Mouse (Mus musculus): ENCODE results near the gene Nhp2.

- TF ChIP-seq CTCF (IDR thresholded peaks at IDR 0.05; ENCODE audit: extremely low read depth, insufficient read depth, insufficient read length, insufficient replicate concordance) (no peak), POLR2A (IDR thresholded peaks at IDR 0.05; ENCODE audit: low read depth, low read length) (no peak)
Observed at GRCm38 (mm10) chr11:51625187-51625820, 5.8 kb downstream of the Nhp2 start.

Data from spleen, adult 2 months (tissue).